Mouse (Mus musculus) myocyte (in vitro differentiated cells): Measurements from ENCODE around the gene Upp2.

ENCODE experiments used
- CEBPB ChIP-seq: IDR thresholded peaks from 2 replicates; pipeline ENCODE4 v1.6.1; 2011; ENCODE audit warnings: mild to moderate bottlenecking, moderate library complexity; ENCODE audit not compliant: poor library complexity, insufficient read depth, severe bottlenecking
- E2F4 ChIP-seq: IDR thresholded peaks from one replicate; pipeline ENCODE4 v1.6.1; 2011; ENCODE audit warnings: mild to moderate bottlenecking, control low read depth, moderate library complexity; ENCODE audit not compliant: insufficient read depth
- MAX ChIP-seq: IDR thresholded peaks from one replicate; pipeline ENCODE4 v1.6.1; 2011; ENCODE audit warnings: low read depth, mild to moderate bottlenecking, control low read depth
- MYOD1 ChIP-seq, 3 experiments: IDR thresholded peaks; one replicate each; pipeline ENCODE4 v1.6.1; 2011; ENCODE audit warnings: control low read depth in 2 of 3, low read depth in 2 of 3, mild to moderate bottlenecking in 2 of 3, moderate library complexity in 1 of 3; ENCODE audit not compliant: insufficient read length in 2 of 3, control insufficient read depth in 1 of 3
- MYOG ChIP-seq, 3 experiments: IDR thresholded peaks; one replicate each; pipeline ENCODE4 v1.6.1; 2011; ENCODE audit warnings: control low read depth in 2 of 3, low read depth in 2 of 3, mild to moderate bottlenecking in 2 of 3; ENCODE audit not compliant: insufficient read length in 2 of 3, control insufficient read depth in 1 of 3, insufficient read depth in 1 of 3
- POLR2A ChIP-seq: IDR thresholded peaks from one replicate; pipeline ENCODE4 v1.6.1; 2011; ENCODE audit warnings: low read depth, mild to moderate bottlenecking, control low read depth, moderate library complexity; ENCODE audit not compliant: insufficient read length
- POLR2AphosphoS2 ChIP-seq: IDR thresholded peaks from one replicate; pipeline ENCODE4 v1.6.1; 2011; ENCODE audit warnings: low read depth, control low read depth; ENCODE audit not compliant: insufficient read length
- REST ChIP-seq: IDR thresholded peaks from one replicate; pipeline ENCODE4 v1.6.1; 2011; ENCODE audit warnings: mild to moderate bottlenecking, control low read depth, moderate library complexity; ENCODE audit not compliant: insufficient read depth, insufficient read length
- TCF12 ChIP-seq: IDR thresholded peaks from one replicate; pipeline ENCODE4 v1.6.1; 2011; ENCODE audit warnings: mild to moderate bottlenecking, control low read depth; ENCODE audit not compliant: poor library complexity, insufficient read depth, severe bottlenecking
- TCF3 ChIP-seq: IDR thresholded peaks from one replicate; pipeline ENCODE4 v1.6.1; 2011; ENCODE audit warnings: low read depth, control low read depth; ENCODE audit not compliant: insufficient read length
- USF1 ChIP-seq: IDR thresholded peaks from one replicate; pipeline ENCODE4 v1.6.1; 2011; ENCODE audit warnings: low read depth, mild to moderate bottlenecking, control low read depth, moderate library complexity

DNA sequence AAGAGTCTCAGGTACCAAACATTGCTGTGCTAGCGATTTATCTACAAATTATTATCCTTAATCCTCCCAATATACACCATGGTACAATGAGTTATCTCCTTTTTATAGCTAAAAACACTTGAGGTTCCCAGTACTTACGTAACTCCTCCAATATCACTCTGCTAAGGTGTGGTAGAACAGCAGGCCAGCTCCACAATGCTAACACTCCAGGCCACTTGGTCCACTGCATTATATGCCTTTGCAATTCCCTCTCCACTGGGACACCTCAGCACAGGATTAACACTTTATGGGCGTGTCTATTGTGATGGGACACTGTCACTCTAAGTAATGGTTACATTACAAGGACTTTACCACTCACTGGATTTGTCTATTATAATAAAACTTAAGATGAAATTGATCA, 30.3 kb upstream of the Upp2 start:
- TF ChIP-seq TCF12 (no peak), POLR2A (no peak), CEBPB (no peak), MYOG (IDR thresholded peaks at IDR 0.05; ENCODE audit: control insufficient read depth in 1 of 3, insufficient read depth in 1 of 3, insufficient read length in 2 of 3, low read depth in 2 of 3) (no peak), USF1 (no peak), MAX (no peak), E2F4 (no peak), MYOD1 (IDR thresholded peaks at IDR 0.05; ENCODE audit: control insufficient read depth in 1 of 3, insufficient read length in 2 of 3, low read depth in 2 of 3) (no peak), POLR2AphosphoS2 (no peak), REST (no peak), TCF3 (no peak)
